ENCODE assay signal across 10 mouse cellular contexts in the genomic region with DNA sequence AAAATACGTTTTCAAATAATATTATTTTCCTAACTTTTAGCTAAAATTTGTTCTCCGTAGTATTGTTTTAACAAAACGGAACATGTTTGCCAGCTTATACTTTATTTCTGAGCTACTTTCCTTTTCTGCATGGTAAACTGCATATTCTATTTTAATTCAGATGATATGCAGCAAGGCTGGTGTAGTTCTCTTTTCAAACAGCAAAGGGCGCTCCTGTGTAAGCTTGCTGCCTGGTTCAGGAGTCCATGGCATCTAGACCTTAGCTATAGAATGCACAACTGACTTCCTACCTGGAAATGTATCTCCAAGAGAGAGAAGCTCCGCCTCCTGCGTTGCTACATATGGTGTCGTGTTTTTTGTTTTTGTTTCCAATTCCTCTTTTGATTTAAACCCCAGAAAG.
DNase-seq lines count a peak whose midpoint lies in the region; ATAC-seq lines count a peak whose summit lies in the region.
"Had no signal": no experiment of that assay in that cellular context is flagged by ENCODE, and none has a peak within 500 bp of the region (broad histone marks: within the 10 kb centered on the region; RNA-seq: fewer than 3 reads in every experiment).

No protein-coding gene starts in this region.

- no peak overlapping the region for H3K27ac ChIP-seq in neural tube, embryonic 15.5 days (replicated peaks)
- no peak overlapping the region for H3K27ac ChIP-seq in hindbrain, embryonic 13.5 days
- H3K27ac ChIP-seq: embryonic facial prominence, embryonic 12.5 days; neural tube, embryonic 13.5 days had no signal

- no peak overlapping the region for H3K9ac ChIP-seq in neural tube, embryonic 15.5 days (replicated peaks)
- H3K9ac ChIP-seq in hindbrain, embryonic 13.5 days, result no peak overlapping the region
- H3K9ac ChIP-seq: embryonic facial prominence, embryonic 12.5 days; neural tube, embryonic 13.5 days had no signal

- H3K4me2 ChIP-seq in neural tube, embryonic 15.5 days, result no peak overlapping the region
- no peak overlapping the region for H3K4me2 ChIP-seq in hindbrain, embryonic 13.5 days
- H3K4me2 ChIP-seq: embryonic facial prominence, embryonic 12.5 days; neural tube, embryonic 13.5 days had no signal

- no peak overlapping the region for H3K4me3 ChIP-seq in neural tube, embryonic 15.5 days (replicated peaks)
- H3K4me3 ChIP-seq in hindbrain, embryonic 13.5 days, result no peak overlapping the region
- H3K4me3 ChIP-seq: embryonic facial prominence, embryonic 12.5 days; neural tube, embryonic 13.5 days had no signal

- no peaks in the 10 kb centered on the region for H3K36me3 ChIP-seq in neural tube, embryonic 15.5 days
- no peaks in the 10 kb centered on the region for H3K36me3 ChIP-seq in hindbrain, embryonic 13.5 days
- H3K36me3 ChIP-seq: embryonic facial prominence, embryonic 12.5 days; neural tube, embryonic 13.5 days had no signal

- no peak for ATAC-seq in cerebellum, adult (ENCODE audit: insufficient number of reproducible peaks, low FRiP score, low TSS enrichment)
- ATAC-seq in neural tube, embryonic 15.5 days (ENCODE audit: low FRiP score), result no peak
- no peak for ATAC-seq in hindbrain, embryonic 13.5 days (ENCODE audit: low FRiP score)

- peak; percentile 34 to 51 for DNase-seq in cerebellum, adult 18-20 months
- DNase-seq in neural tube, embryonic 10.5 days (ENCODE audit: extremely low spot score, low spot score), result peak; percentile 13
- peak; percentile 70 for DNase-seq in layer of hippocampus, adult 11-12 months (ENCODE audit: low spot score)
- DNase-seq in right cerebral cortex, postnatal 4 days, result peak; percentile 27
- DNase-seq in heart, adult 18-20 months, result no peak

- WGBS in neural tube, embryonic 15.5 days, result 77% methylated on average over 7 of the region's 7 CpGs
- WGBS in hindbrain, embryonic 13.5 days, result 77% methylated on average over 7 of the region's 7 CpGs

- no peaks in the 10 kb centered on the region for H3K4me1 ChIP-seq in neural tube, embryonic 15.5 days
- no peaks in the 10 kb centered on the region for H3K4me1 ChIP-seq in hindbrain, embryonic 13.5 days (replicated peaks)
- H3K4me1 ChIP-seq: embryonic facial prominence, embryonic 12.5 days; neural tube, embryonic 13.5 days had no signal

- no peaks in the 10 kb centered on the region for H3K9me3 ChIP-seq in neural tube, embryonic 15.5 days (replicated peaks)
- H3K9me3 ChIP-seq in hindbrain, embryonic 13.5 days, result no peaks in the 10 kb centered on the region
- H3K9me3 ChIP-seq: embryonic facial prominence, embryonic 12.5 days; neural tube, embryonic 13.5 days had no signal

- no peaks in the 10 kb centered on the region for H3K27me3 ChIP-seq in neural tube, embryonic 15.5 days (replicated peaks)
- no peaks in the 10 kb centered on the region for H3K27me3 ChIP-seq in hindbrain, embryonic 13.5 days
- H3K27me3 ChIP-seq: embryonic facial prominence, embryonic 12.5 days; neural tube, embryonic 13.5 days had no signal

Comparison
In these comparisons a context has a peak if more than half of its experiments do, and no peak if none do; other contexts are left out.
1. DNase-seq: peak in cerebellum, adult 18-20 months (2 of 2), neural tube, embryonic 10.5 days (single experiment), layer of hippocampus, adult 11-12 months (single experiment) and right cerebral cortex, postnatal 4 days (single experiment); none in heart, adult 18-20 months (0 of 2).